Mouse (Mus musculus) bone marrow macrophage, adult 2 months (primary cell): ENCODE measurements around the gene Scaper.

Experiments used
- CTCF ChIP-seq: IDR thresholded peaks from 2 replicates; pipeline ENCODE4 v1.5.1; 2012; ENCODE audit warnings: low read depth, mild to moderate bottlenecking, low read length, moderate library complexity
- POLR2A ChIP-seq: IDR thresholded peaks from 2 replicates; pipeline ENCODE4 v1.6.1; 2012; ENCODE audit warnings: mild to moderate bottlenecking, low read depth, low read length, borderline replicate concordance

GRCm38 (mm10) chr9:55560960-55561359 is 377.0 kb downstream of the Scaper start:
- TF ChIP-seq CTCF = no peak
- no peak for TF ChIP-seq POLR2A
